Mouse (Mus musculus): Measurements from ENCODE around the gene Etv5. TPM values are rescaled to one million over a fixed set of nuclear protein-coding genes. Genes with fewer than 3 reads are reported as not detected.

Etv5 gene
- total and polyA plus RNA-seq, 3 experiments: 2.6 to 4.5 (median 3.5) TPM

DNA sequence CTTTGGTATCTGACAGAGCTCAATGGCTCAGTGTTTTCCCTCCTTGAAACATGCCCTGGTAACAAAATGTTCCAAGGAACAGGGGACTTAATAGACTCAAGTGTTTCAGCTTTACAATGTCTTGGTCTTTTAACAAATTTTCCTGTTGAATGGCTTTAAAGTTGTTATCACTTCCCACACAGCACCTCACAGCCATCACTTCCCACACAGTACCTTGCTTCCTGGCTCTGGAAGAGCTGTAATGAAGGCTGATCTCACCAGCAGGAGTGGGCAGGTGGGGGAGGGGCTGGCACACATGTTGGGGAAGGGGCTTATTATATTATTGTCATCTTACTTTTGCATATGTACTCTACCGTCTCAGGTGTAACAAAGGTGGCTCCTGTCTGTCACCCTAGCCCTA is 44.4 kb upstream of the Etv5 start:
- H3K4me2 ChIP-seq (ENCODE audit: insufficient read depth, low read depth, poor library complexity, severe bottlenecking): no peak overlapping the region
- dilution Hi-C loops (cut with MboI; ENCODE audit: extremely low pct_ligation_motif_present, extremely low pct_unique_long_range_greater_than_20kb, low sequenced_read_pairs) (no loop called here), in situ Hi-C loops (cut with MboI; ENCODE audit: low pct_ligation_motif_present, low pct_unique_long_range_greater_than_20kb, low sequenced_read_pairs) (no loop called here)
- no peak overlapping the region for H3K27ac ChIP-seq (ENCODE audit: insufficient read depth, low read depth)
- no peaks in the 10 kb centered on the region for H3K4me1 ChIP-seq (ENCODE audit: control insufficient read depth in 1 of 2, insufficient read depth in 2 of 2)
- no peaks in the 10 kb centered on the region for H3K79me2 ChIP-seq (replicated peaks; ENCODE audit: control insufficient read depth, extremely low read depth, insufficient read depth, poor library complexity, severe bottlenecking)
- no peak overlapping the region for H3K9ac ChIP-seq (ENCODE audit: insufficient read depth, low read depth)
- no peak for TF ChIP-seq TBP (conservative IDR thresholded peaks at IDR 0.05; ENCODE audit: low read depth, low read length)
- no peak for TF ChIP-seq ZNF384 (IDR thresholded peaks at IDR 0.05; ENCODE audit: low read depth, low read length)
- no peak for TF ChIP-seq UBTF (IDR thresholded peaks at IDR 0.05; ENCODE audit: low read depth, low read length)
- no peaks in the 10 kb centered on the region for H3K9me3 ChIP-seq (replicated peaks; ENCODE audit: low read length)
- no peak for DNase-seq (ENCODE audit: extremely low read depth)
- no peaks in the 10 kb centered on the region for H3K36me3 ChIP-seq (replicated peaks in 1 of 2; ENCODE audit: control insufficient read depth in 1 of 2, insufficient read depth in 1 of 2, low read length in 1 of 2)
- peaks cover 2% of the 10 kb centered on the region for H3K27me3 ChIP-seq (replicated peaks)
- no peak overlapping the region for H3K4me3 ChIP-seq (replicated peaks in 1 of 3; ENCODE audit: low read depth in 2 of 3, low read length in 2 of 3, poor library complexity in 1 of 3)

DNA sequence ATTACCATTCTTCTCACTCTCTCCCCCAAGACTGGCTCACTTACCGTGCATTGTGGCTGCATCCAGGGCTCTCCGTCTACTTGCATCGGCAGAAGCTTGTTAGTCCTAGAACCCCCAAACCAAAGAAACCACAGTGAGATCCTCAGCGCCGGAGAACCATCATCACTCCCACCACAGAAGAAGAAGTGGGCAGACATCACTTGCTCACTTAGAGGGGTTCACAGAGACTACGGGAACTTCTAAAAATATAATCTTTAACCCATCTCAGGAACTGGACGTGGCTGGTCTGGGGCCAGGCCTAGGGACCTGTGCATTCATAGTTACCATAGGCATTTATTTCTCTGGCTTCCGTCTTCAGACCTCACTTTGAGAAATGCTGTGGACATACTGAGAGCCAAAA is 39.8 kb upstream of the Etv5 start:
- in situ Hi-C loops (cut with MboI; ENCODE audit: low pct_ligation_motif_present, low pct_unique_long_range_greater_than_20kb, low sequenced_read_pairs): no loop called here
- no peaks in the 10 kb centered on the region for H3K36me3 ChIP-seq (replicated peaks in 1 of 2; ENCODE audit: control insufficient read depth in 1 of 2, insufficient read depth in 1 of 2, low read length in 1 of 2)
- H3K27me3 ChIP-seq (replicated peaks): peaks cover 4% of the 10 kb centered on the region
- no peak overlapping the region for H3K27ac ChIP-seq (ENCODE audit: insufficient read depth, low read depth)
- no peak for DNase-seq (ENCODE audit: extremely low read depth)
- no peak overlapping the region for H3K9ac ChIP-seq (ENCODE audit: insufficient read depth, low read depth)
- dilution Hi-C loops (cut with MboI; ENCODE audit: extremely low pct_ligation_motif_present, extremely low pct_unique_long_range_greater_than_20kb, low sequenced_read_pairs): no loop called here
- H3K4me2 ChIP-seq (ENCODE audit: insufficient read depth, low read depth, poor library complexity, severe bottlenecking): no peak overlapping the region
- H3K9me3 ChIP-seq (replicated peaks; ENCODE audit: low read length): peaks cover 4% of the 10 kb centered on the region
- H3K79me2 ChIP-seq (replicated peaks; ENCODE audit: control insufficient read depth, extremely low read depth, insufficient read depth, poor library complexity, severe bottlenecking): no peaks in the 10 kb centered on the region
- TF ChIP-seq KAT2A (IDR thresholded peaks at IDR 0.05; ENCODE audit: insufficient replicate concordance, low read length): no peak
- TF ChIP-seq CHD2 (IDR thresholded peaks at IDR 0.05; ENCODE audit: low read length): no peak
- TF ChIP-seq POLR2A (IDR thresholded peaks at IDR 0.05; ENCODE audit: low read depth, low read length): no peak
- no peak for TF ChIP-seq ZKSCAN1 (IDR thresholded peaks at IDR 0.05; ENCODE audit: borderline replicate concordance, low read depth, low read length)
- TF ChIP-seq ZC3H11A (IDR thresholded peaks at IDR 0.05; ENCODE audit: low read depth, low read length): no peak
- no peak for TF ChIP-seq PAX5 (IDR thresholded peaks at IDR 0.05; ENCODE audit: low read length)
- no peak for TF ChIP-seq TBP (conservative IDR thresholded peaks at IDR 0.05; ENCODE audit: low read depth, low read length)
- H3K4me3 ChIP-seq (replicated peaks in 1 of 3; ENCODE audit: low read depth in 2 of 3, low read length in 2 of 3, poor library complexity in 1 of 3): no peak overlapping the region
- no peaks in the 10 kb centered on the region for H3K4me1 ChIP-seq (ENCODE audit: control insufficient read depth in 1 of 2, insufficient read depth in 2 of 2)

DNA sequence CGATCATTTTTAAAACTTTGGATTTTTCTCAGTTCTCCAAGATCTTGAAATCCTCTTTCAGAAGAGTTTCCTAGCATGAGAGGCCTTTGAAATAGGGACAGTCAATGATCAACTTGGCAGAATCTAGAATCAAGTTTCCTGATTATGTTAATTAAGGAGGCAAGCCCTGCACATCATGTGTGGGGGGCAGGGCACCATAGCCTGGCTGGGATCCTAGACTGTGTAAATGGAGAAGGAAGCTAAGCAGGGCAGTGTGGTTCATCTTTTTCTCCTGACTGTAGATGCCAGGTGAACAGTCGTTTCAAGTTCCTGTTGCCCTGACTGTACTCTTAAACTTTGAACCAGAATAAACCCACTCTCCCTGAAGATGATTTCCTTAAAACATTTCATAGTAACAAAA is 32.2 kb upstream of the Etv5 start:
- H3K27me3 ChIP-seq (replicated peaks): peaks cover 13% of the 10 kb centered on the region
- no peaks in the 10 kb centered on the region for H3K79me2 ChIP-seq (replicated peaks; ENCODE audit: control insufficient read depth, extremely low read depth, insufficient read depth, poor library complexity, severe bottlenecking)
- no peak overlapping the region for H3K4me2 ChIP-seq (ENCODE audit: insufficient read depth, low read depth, poor library complexity, severe bottlenecking)
- H3K27ac ChIP-seq (ENCODE audit: insufficient read depth, low read depth): no peak overlapping the region
- H3K4me1 ChIP-seq (ENCODE audit: control insufficient read depth in 1 of 2, insufficient read depth in 2 of 2): peaks cover 3 to 8% of the 10 kb centered on the region in 2 experiments; a peak in 3 of 4 replicates
- H3K9ac ChIP-seq (ENCODE audit: insufficient read depth, low read depth): no peak overlapping the region
- peaks cover 9% of the 10 kb centered on the region for H3K9me3 ChIP-seq (replicated peaks; ENCODE audit: low read length)
- TF ChIP-seq JUN (IDR thresholded peaks at IDR 0.05; ENCODE audit: insufficient read depth, low read depth, low read length) (no peak), UBTF (IDR thresholded peaks at IDR 0.05; ENCODE audit: low read depth, low read length) (no peak)
- in situ Hi-C loops (cut with MboI; ENCODE audit: low pct_ligation_motif_present, low pct_unique_long_range_greater_than_20kb, low sequenced_read_pairs): no loop called here
- H3K36me3 ChIP-seq (replicated peaks in 1 of 2; ENCODE audit: control insufficient read depth in 1 of 2, insufficient read depth in 1 of 2, low read length in 1 of 2): no peaks in the 10 kb centered on the region
- no peak overlapping the region for H3K4me3 ChIP-seq (replicated peaks in 1 of 3; ENCODE audit: low read depth in 2 of 3, low read length in 2 of 3, poor library complexity in 1 of 3)
- DNase-seq (ENCODE audit: extremely low read depth): no peak
- dilution Hi-C loops (cut with MboI; ENCODE audit: extremely low pct_ligation_motif_present, extremely low pct_unique_long_range_greater_than_20kb, low sequenced_read_pairs): no loop called here

Measured in CH12.LX (cell line).